In genomic region chr5:35611900-35612299, GRCm38 (mm10) we compare ENCODE assay signal across 19 mouse cellular contexts. TPM values are rescaled to one million over a fixed set of nuclear protein-coding genes. Genes with fewer than 3 reads are reported as not detected.
DNase-seq lines count a peak whose midpoint lies in the region; ATAC-seq and TF ChIP-seq lines count a peak whose summit lies in the region.
"Had no signal": no experiment of that assay in that cellular context is flagged by ENCODE, and none has a peak within 500 bp of the region (broad histone marks: within the 10 kb centered on the region; RNA-seq: fewer than 3 reads in every experiment).

No protein-coding gene starts in this region.

- ATAC-seq in limb, embryonic 14.5 days (ENCODE audit: low FRiP score, low read depth): no peak
- ATAC-seq: CD4-positive, CD25-positive, alpha-beta regulatory T cell, adult 4 months had no signal

- no peak overlapping the region for H3K9ac ChIP-seq in limb, embryonic 14.5 days (ENCODE audit: low read depth, low read length, severe bottlenecking)
- H3K9ac ChIP-seq: forebrain, embryonic 12.5 days; heart, embryonic 15.5 days; hindbrain, embryonic 15.5 days; neural tube, embryonic 13.5 days had no signal

- H3K9me3 ChIP-seq in limb, embryonic 14.5 days (ENCODE audit: control insufficient read depth, low read length): no peaks in the 10 kb centered on the region
- H3K9me3 ChIP-seq in limb, embryonic 10.5 days (replicated peaks): no peaks in the 10 kb centered on the region
- H3K9me3 ChIP-seq: forebrain, embryonic 12.5 days; G1E; heart, embryonic 15.5 days; hindbrain, embryonic 15.5 days; neural tube, embryonic 13.5 days had no signal

- peak; percentile 61 to 73 for DNase-seq in cerebellum, postnatal 10 days
- DNase-seq in cerebellum, adult 11 months: no peak
- peak; percentile 30 for DNase-seq in heart, postnatal 4 days
- no peak for DNase-seq in heart, postnatal 10 days
- DNase-seq in limb, embryonic 14.5 days (ENCODE audit: low spot score): peak; percentile 59
- no peak for DNase-seq in limb, embryonic 10.5 days (ENCODE audit: low spot score)
- peak; percentile 23 to 30 for DNase-seq in layer of hippocampus, postnatal 36 days
- no peak for DNase-seq in yolk sac, embryonic 10.5 days (ENCODE audit: low spot score)
- DNase-seq: adrenal gland, postnatal 36 days; cerebellum, adult 9-11 months; embryo, embryonic 11 days; right cerebral cortex, postnatal 14 days had no signal

- H3K4me3 ChIP-seq in limb, embryonic 14.5 days (replicated peaks; ENCODE audit: low read length): no peak overlapping the region
- no peak overlapping the region for H3K4me3 ChIP-seq in limb, embryonic 10.5 days
- H3K4me3 ChIP-seq: forebrain, embryonic 12.5 days; heart, embryonic 15.5 days; hindbrain, embryonic 15.5 days; neural tube, embryonic 13.5 days had no signal

- 80% methylated on average over 11 of the region's 11 CpGs for WGBS in limb, embryonic 14.5 days
- 86% methylated on average over 11 of the region's 11 CpGs for WGBS in limb, embryonic 10.5 days

- TF ChIP-seq POLR2A in limb, embryonic 14.5 days (IDR thresholded peaks at IDR 0.05; ENCODE audit: borderline replicate concordance, extremely low read depth, insufficient read depth, insufficient read length): no peak

- no peaks in the 10 kb centered on the region for H3K27me3 ChIP-seq in limb, embryonic 14.5 days (ENCODE audit: control insufficient read depth, insufficient read depth, low read length)
- no peaks in the 10 kb centered on the region for H3K27me3 ChIP-seq in limb, embryonic 10.5 days (ENCODE audit: low read depth, poor library complexity, severe bottlenecking)
- H3K27me3 ChIP-seq: forebrain, embryonic 12.5 days; hindbrain, embryonic 15.5 days; neural tube, embryonic 13.5 days had no signal

- peak overlapping the region; percentile 27; the same call in 1 of the 2 replicates for H3K27ac ChIP-seq in limb, embryonic 14.5 days (replicated peaks; ENCODE audit: low read depth, low read length)
- H3K27ac ChIP-seq in limb, embryonic 10.5 days: no peak overlapping the region
- H3K27ac ChIP-seq: forebrain, embryonic 12.5 days; heart, embryonic 15.5 days; hindbrain, embryonic 15.5 days; neural tube, embryonic 13.5 days; stomach, postnatal 0 days had no signal

- H3K4me1 ChIP-seq in limb, embryonic 14.5 days (ENCODE audit: control insufficient read depth, insufficient read depth, low read length): peaks cover 35% of the 10 kb centered on the region
- peaks cover 30% of the 10 kb centered on the region for H3K4me1 ChIP-seq in limb, embryonic 10.5 days

- H3K36me3 ChIP-seq in limb, embryonic 14.5 days (ENCODE audit: control insufficient read depth, insufficient read depth, low read length): 0 out of 2 replicates have a peak, but pooled peaks cover 2% of the 10 kb centered on the region
- H3K36me3 ChIP-seq in limb, embryonic 10.5 days: no peaks in the 10 kb centered on the region
- H3K36me3 ChIP-seq: heart, embryonic 15.5 days; hindbrain, embryonic 15.5 days had no signal

- no peak overlapping the region for H3K4me2 ChIP-seq in limb, embryonic 14.5 days (replicated peaks; ENCODE audit: low read depth, low read length, severe bottlenecking)
- H3K4me2 ChIP-seq: forebrain, embryonic 12.5 days; heart, embryonic 15.5 days; hindbrain, embryonic 15.5 days; neural tube, embryonic 13.5 days had no signal

- intact Hi-C loops in heart, postnatal 10 days (cut with DNase I): no loop called here

RNA-seq across cellular contexts. Expression of gene Acox3, which starts 29.1 kb away (rescaled TPM):
- total RNA-seq in heart, postnatal 4 days (2021): 10 to 100 TPM; 20.8 to 23.6 TPM
- total RNA-seq in heart, postnatal 10 days (2021): 10 to 100 TPM; 27.6 to 29.8 TPM
- polyA plus RNA-seq in limb, embryonic 14.5 days (2012; rRNA removed): 31.1 and 31.3 TPM in 2 replicates
- polyA plus RNA-seq in limb, embryonic 14.5 days (2014; fragmentation: Nextera tagmentation; extraction: Ambion mirVana): 14.2 and 15.0 TPM in 2 replicates
- 7.3 and 11.5 TPM in 2 replicates for polyA plus RNA-seq in limb, embryonic 10.5 days (2016; fragmentation: Nextera tagmentation; extraction: Ambion mirVana)
- 10 to 100 TPM; 26.3 to 28.8 TPM for total RNA-seq in layer of hippocampus, postnatal 36 days (2021)

RNA-seq across cellular contexts. Expression of gene Trmt44, which starts 37.0 kb away (rescaled TPM):
- total RNA-seq in heart, postnatal 4 days (2021): 1 to 10 TPM; 4.1 to 4.6 TPM
- 1 to 10 TPM; 3.4 TPM for total RNA-seq in heart, postnatal 10 days (2021)
- polyA plus RNA-seq in limb, embryonic 14.5 days (2012; rRNA removed): 7.5 and 8.3 TPM in 2 replicates
- 7.6 and 8.5 TPM in 2 replicates for polyA plus RNA-seq in limb, embryonic 14.5 days (2014; fragmentation: Nextera tagmentation; extraction: Ambion mirVana)
- 10.1 and 10.6 TPM in 2 replicates for polyA plus RNA-seq in limb, embryonic 10.5 days (2016; fragmentation: Nextera tagmentation; extraction: Ambion mirVana)
- total RNA-seq in layer of hippocampus, postnatal 36 days (2021): 1 to 10 TPM; 7.6 to 9.1 TPM

Comparison
In these comparisons a context has a peak if more than half of its experiments do, and no peak if none do; other contexts are left out.
1. DNase-seq: peak in cerebellum, postnatal 10 days (2 of 2), heart, postnatal 4 days (single experiment), limb, embryonic 14.5 days (single experiment) and layer of hippocampus, postnatal 36 days (2 of 2); none in cerebellum, adult 11 months (single experiment), heart, postnatal 10 days (0 of 2), limb, embryonic 10.5 days (single experiment) and yolk sac, embryonic 10.5 days (single experiment).